Comparison of ENCODE assay signal across 28 mouse cellular contexts in genomic region chr3:144583789-144584188, GRCm38 (mm10). TPM values are rescaled to one million over a fixed set of nuclear protein-coding genes. Genes with fewer than 3 reads are reported as not detected.
DNase-seq lines count a peak whose midpoint lies in the region; ATAC-seq and TF ChIP-seq lines count a peak whose summit lies in the region.
"Had no signal": no experiment of that assay in that cellular context is flagged by ENCODE, and none has a peak within 500 bp of the region (broad histone marks: within the 10 kb centered on the region; RNA-seq: fewer than 3 reads in every experiment).

No protein-coding gene starts in this region.

- H3K36me3 ChIP-seq in heart, embryonic 15.5 days, result peaks cover 15% of the 10 kb centered on the region
- H3K36me3 ChIP-seq in heart, adult 2 months (ENCODE audit: control insufficient read depth, insufficient read depth, low read length), result peaks cover 36% of the 10 kb centered on the region
- H3K36me3 ChIP-seq in liver, embryonic 11.5 days (ENCODE audit: control insufficient read depth, insufficient read depth, low read length), result peaks cover 23% of the 10 kb centered on the region
- H3K36me3 ChIP-seq in liver, embryonic 13.5 days, result peaks cover 56% of the 10 kb centered on the region
- H3K36me3 ChIP-seq in macrophage (ENCODE audit: inconsistent target), result peaks cover 14% of the 10 kb centered on the region
- H3K36me3 ChIP-seq: midbrain, embryonic 15.5 days had no signal

- no peak overlapping the region for H3K9ac ChIP-seq in heart, embryonic 15.5 days
- no peak overlapping the region for H3K9ac ChIP-seq in heart, adult 2 months (ENCODE audit: low read depth, low read length)
- no peak overlapping the region for H3K9ac ChIP-seq in liver, embryonic 11.5 days (ENCODE audit: low read depth, low read length)
- H3K9ac ChIP-seq in liver, embryonic 13.5 days, result no peak overlapping the region
- H3K9ac ChIP-seq: embryonic facial prominence, embryonic 15.5 days; forebrain, embryonic 15.5 days; hindbrain, embryonic 14.5 days; limb, embryonic 15.5 days; midbrain, embryonic 15.5 days; neural tube, embryonic 15.5 days had no signal

- H3K79me2 ChIP-seq in heart, adult 2 months (replicated peaks; ENCODE audit: control insufficient read depth, insufficient read depth, low read length), result peaks cover 5% of the 10 kb centered on the region
- peaks cover 87% of the 10 kb centered on the region for H3K79me2 ChIP-seq in macrophage (ENCODE audit: inconsistent target)

- H3K27me3 ChIP-seq in heart, embryonic 15.5 days, result no peaks in the 10 kb centered on the region
- no peaks in the 10 kb centered on the region for H3K27me3 ChIP-seq in heart, adult 2 months (ENCODE audit: control insufficient read depth, insufficient read depth, low read length)
- H3K27me3 ChIP-seq in liver, embryonic 11.5 days (replicated peaks; ENCODE audit: control insufficient read depth, insufficient read depth, low read length), result no peaks in the 10 kb centered on the region
- no peaks in the 10 kb centered on the region for H3K27me3 ChIP-seq in liver, embryonic 13.5 days
- H3K27me3 ChIP-seq: embryonic facial prominence, embryonic 15.5 days; forebrain, embryonic 15.5 days; limb, embryonic 15.5 days; midbrain, embryonic 15.5 days; neural tube, embryonic 15.5 days had no signal

- TF ChIP-seq EP300 in heart, adult 2 months (IDR thresholded peaks at IDR 0.05; ENCODE audit: insufficient read depth, low read depth, low read length), result no peak

- no peak for TF ChIP-seq POLR2A in heart, adult 2 months (IDR thresholded peaks at IDR 0.05; ENCODE audit: insufficient read depth, low read depth, low read length)

- no peak overlapping the region for H3K4me2 ChIP-seq in heart, embryonic 15.5 days
- H3K4me2 ChIP-seq in liver, embryonic 11.5 days, result peak overlapping the region; percentile 16; the same call in 1 of the 2 replicates
- peak overlapping the region; percentile 11 for H3K4me2 ChIP-seq in liver, embryonic 13.5 days
- H3K4me2 ChIP-seq: embryonic facial prominence, embryonic 15.5 days; forebrain, embryonic 15.5 days; hindbrain, embryonic 14.5 days; limb, embryonic 15.5 days; midbrain, embryonic 15.5 days; neural tube, embryonic 15.5 days had no signal

- intact Hi-C loops in heart, adult 2 months (cut with DNase I), result loop anchor here (5.0 kb wide), 1 partner anchor 34 kb away; no protein-coding TSS in a partner anchor

- no peak for DNase-seq in heart, adult 2 months
- DNase-seq in liver, embryonic 11.5 days (ENCODE audit: low spot score), result no peak
- no peak for DNase-seq in liver, embryonic 13.5 days
- no peak for DNase-seq in MN1 (ENCODE audit: low spot score)
- DNase-seq: adrenal gland, adult 2 months; adrenal gland, postnatal 36 days; B cell, adult 2 months; cerebellum, adult 8-10 months; cerebellum, postnatal 25 days; kidney, postnatal 14 days; layer of hippocampus, adult 9-11 months; lung, postnatal 36 days; spleen, adult 18-20 months; thymus, adult 2 months; thymus, postnatal 36 days had no signal

- no peak for TF ChIP-seq CTCF in heart, adult 2 months (IDR thresholded peaks at IDR 0.05)

- no peaks in the 10 kb centered on the region for H3K9me3 ChIP-seq in heart, embryonic 15.5 days (replicated peaks)
- no peaks in the 10 kb centered on the region for H3K9me3 ChIP-seq in liver, embryonic 11.5 days (ENCODE audit: control insufficient read depth, low read length)
- no peaks in the 10 kb centered on the region for H3K9me3 ChIP-seq in liver, embryonic 13.5 days (replicated peaks)
- H3K9me3 ChIP-seq: embryonic facial prominence, embryonic 10.5 days; embryonic facial prominence, embryonic 15.5 days; forebrain, embryonic 15.5 days; limb, embryonic 10.5 days; limb, embryonic 15.5 days; midbrain, embryonic 15.5 days; neural tube, embryonic 15.5 days had no signal

- H3K4me1 ChIP-seq in heart, embryonic 15.5 days (replicated peaks), result peaks cover 61% of the 10 kb centered on the region
- peaks cover 18% of the 10 kb centered on the region for H3K4me1 ChIP-seq in heart, adult 2 months (ENCODE audit: control insufficient read depth, insufficient read depth, low read length)
- H3K4me1 ChIP-seq in liver, embryonic 11.5 days (replicated peaks; ENCODE audit: control insufficient read depth, insufficient read depth, low read length), result peaks cover 12% of the 10 kb centered on the region
- peaks cover 63% of the 10 kb centered on the region for H3K4me1 ChIP-seq in liver, embryonic 13.5 days (replicated peaks)
- H3K4me1 ChIP-seq: embryonic facial prominence, embryonic 10.5 days; limb, embryonic 10.5 days; midbrain, embryonic 15.5 days had no signal

- 70% methylated on average over 5 of the region's 5 CpGs for WGBS in heart, embryonic 15.5 days
- 61% methylated on average over 5 of the region's 5 CpGs for WGBS in heart, adult 2 months
- 73% methylated on average over 5 of the region's 5 CpGs for WGBS in liver, embryonic 11.5 days
- WGBS in liver, embryonic 13.5 days (ENCODE audit: insufficient replicate concordance), result 66% methylated on average over 5 of the region's 5 CpGs
- 95% methylated on average over 5 of the region's 5 CpGs for WGBS in macrophage (ENCODE audit: missing documents)

- 0 out of 2 replicates have a peak overlapping the region, but pooled peaks have one; percentile 74 for H3K27ac ChIP-seq in heart, embryonic 15.5 days
- H3K27ac ChIP-seq in heart, adult 2 months, result no peak overlapping the region
- no peak overlapping the region; the same call in 1 of the 2 replicates for H3K27ac ChIP-seq in liver, embryonic 11.5 days (ENCODE audit: low read depth, low read length)
- peak overlapping the region; percentile 25; the same call in 1 of the 2 replicates for H3K27ac ChIP-seq in liver, embryonic 13.5 days
- peak overlapping the region; percentile 93 for H3K27ac ChIP-seq in macrophage
- H3K27ac ChIP-seq: embryonic facial prominence, embryonic 10.5 days; embryonic facial prominence, embryonic 15.5 days; forebrain, embryonic 15.5 days; hindbrain, embryonic 14.5 days; limb, embryonic 10.5 days; limb, embryonic 15.5 days; midbrain, embryonic 15.5 days; neural tube, embryonic 15.5 days had no signal

- no peak overlapping the region for H3K4me3 ChIP-seq in heart, embryonic 15.5 days
- no peak overlapping the region for H3K4me3 ChIP-seq in heart, adult 2 months
- H3K4me3 ChIP-seq in liver, embryonic 11.5 days (ENCODE audit: low read depth, low read length), result no peak overlapping the region
- H3K4me3 ChIP-seq in liver, embryonic 13.5 days (replicated peaks), result no peak overlapping the region
- no peak overlapping the region for H3K4me3 ChIP-seq in macrophage (ENCODE audit: inconsistent target)
- H3K4me3 ChIP-seq: embryonic facial prominence, embryonic 10.5 days; embryonic facial prominence, embryonic 15.5 days; forebrain, embryonic 15.5 days; limb, embryonic 10.5 days; limb, embryonic 15.5 days; midbrain, embryonic 15.5 days; neural tube, embryonic 15.5 days had no signal

- no peak for ATAC-seq in heart, embryonic 15.5 days (replicated peaks; ENCODE audit: insufficient number of reproducible peaks, insufficient read depth, low FRiP score, low read depth)
- peak; percentile 40; the same call in 1 of the 2 replicates for ATAC-seq in liver, embryonic 11.5 days (replicated peaks; ENCODE audit: low FRiP score)
- no peak for ATAC-seq in liver, embryonic 13.5 days (ENCODE audit: low read depth)
- ATAC-seq in erythroblast, adult 5-6 weeks (replicated peaks; ENCODE audit: low FRiP score, poor library complexity, severe bottlenecking), result no peak
- ATAC-seq: activated CD4-positive, CD25-positive, alpha-beta regulatory T cell, adult 4 months; forebrain, embryonic 15.5 days; intestine, postnatal 0 days; midbrain, embryonic 15.5 days had no signal

RNA-seq across cellular contexts. Expression of gene Selenof, which starts 13.7 kb away (rescaled TPM):
- 415 and 448 TPM in 2 replicates for polyA plus RNA-seq in heart, embryonic 15.5 days (2015; fragmentation: Nextera tagmentation; extraction: Ambion mirVana)
- total RNA-seq in heart, adult 2 months (2021), result 100 to 1,000 TPM; 127 to 136 TPM
- 97.2 and 155 TPM in 2 replicates for polyA plus RNA-seq in heart, adult 2 months (2012; rRNA removed)
- polyA plus RNA-seq in liver, embryonic 11.5 days (2014; fragmentation: Nextera tagmentation; extraction: Ambion mirVana), result 369 and 370 TPM in 2 replicates
- 316 and 342 TPM in 2 replicates for polyA plus RNA-seq in liver, embryonic 13.5 days (2015; fragmentation: Nextera tagmentation; extraction: Ambion mirVana)
- 100 to 1,000 TPM in 2 of 26 experiments, 10 to 100 TPM in 24; 23.5 to 130 (median 58.2) TPM for total RNA-seq in macrophage (2018; cell fraction: chromatin; rRNA removed)
- 100 to 1,000 TPM; 224 to 356 (median 300) TPM for total RNA-seq in macrophage (2018; cell fraction: cytosol; rRNA removed)
- 100 to 1,000 TPM in 15 of 26 experiments, 10 to 100 TPM in 11; 53.0 to 207 (median 110) TPM for total RNA-seq in macrophage (2018; cell fraction: nucleus; rRNA removed)
- polyA plus RNA-seq in macrophage (2018), result 374 to 535 TPM (median 384 TPM) in 3 replicates
- total RNA-seq in erythroblast, adult 5-6 weeks (2015; ENCODE audit: low replicate concordance), result 150 and 206 TPM in 2 replicates
- total RNA-seq in erythroblast, adult 5-6 weeks (2017; ENCODE audit: low replicate concordance), result 217 and 219 TPM in 2 replicates

RNA-seq across cellular contexts. Expression of gene Hs2st1, which starts 13.8 kb away (rescaled TPM):
- polyA plus RNA-seq in heart, embryonic 15.5 days (2015; fragmentation: Nextera tagmentation; extraction: Ambion mirVana), result 6.1 and 6.9 TPM in 2 replicates
- 1 to 10 TPM; 7.2 to 8.4 TPM for total RNA-seq in heart, adult 2 months (2021)
- polyA plus RNA-seq in heart, adult 2 months (2012; rRNA removed), result 2.3 and 5.2 TPM in 2 replicates
- polyA plus RNA-seq in liver, embryonic 11.5 days (2014; fragmentation: Nextera tagmentation; extraction: Ambion mirVana), result 7.2 and 7.3 TPM in 2 replicates
- 2.2 and 3.1 TPM in 2 replicates for polyA plus RNA-seq in liver, embryonic 13.5 days (2015; fragmentation: Nextera tagmentation; extraction: Ambion mirVana)
- 10 to 100 TPM in 21 of 26 experiments, 1 to 10 TPM in 5; 7.0 to 58.2 (median 26.5) TPM for total RNA-seq in macrophage (2018; cell fraction: chromatin; rRNA removed)
- total RNA-seq in macrophage (2018; cell fraction: cytosol; rRNA removed), result 10 to 100 TPM in 25 of 26 experiments, 1 to 10 TPM in 1; 9.9 to 24.7 (median 16.5) TPM
- total RNA-seq in macrophage (2018; cell fraction: nucleus; rRNA removed), result 10 to 100 TPM; 13.2 to 73.1 (median 28.4) TPM
- polyA plus RNA-seq in macrophage (2018), result 14.6 to 16.6 TPM (median 16.5 TPM) in 3 replicates
- 2.9 and 3.5 TPM in 2 replicates for total RNA-seq in erythroblast, adult 5-6 weeks (2015; ENCODE audit: low replicate concordance)
- 0.85 and 4.9 TPM in 2 replicates for total RNA-seq in erythroblast, adult 5-6 weeks (2017; ENCODE audit: low replicate concordance)

Comparison
In these comparisons a context has a peak if more than half of its experiments do, and no peak if none do; other contexts are left out.
1. H3K27ac ChIP-seq: peak in heart, embryonic 15.5 days (single experiment), liver, embryonic 13.5 days (single experiment) and macrophage (single experiment); none in heart, adult 2 months (single experiment) and liver, embryonic 11.5 days (single experiment).